Mouse (Mus musculus) small intestine, adult 2 months (tissue): ENCODE measurements around the gene Obsl1. TPM values are rescaled to one million over a fixed set of nuclear protein-coding genes. Genes with fewer than 3 reads are reported as not detected.

Source experiments
- H3K27ac ChIP-seq: fragments of 200-500 bp; 2 replicates; pipeline ENCODE4 v1.5.1; 2012; ENCODE audit warnings: low read depth, low read length, control low read depth, inconsistent platforms; ENCODE audit not compliant: insufficient read depth
- H3K27me3 ChIP-seq: fragments of 200-500 bp; 2 replicates; pipeline ENCODE4 v1.6.1; 2012; ENCODE audit warnings: mild to moderate bottlenecking, moderate library complexity, low read length, inconsistent platforms; ENCODE audit not compliant: control insufficient read depth, insufficient read depth
- H3K36me3 ChIP-seq: fragments of 200-500 bp; 2 replicates; pipeline ENCODE4 v1.6.1; 2012; ENCODE audit warnings: mild to moderate bottlenecking, low read length, control low read depth, inconsistent platforms; ENCODE audit not compliant: control insufficient read depth, insufficient read depth
- H3K4me1 ChIP-seq: fragments of 200-500 bp; 2 replicates; pipeline ENCODE4 v1.6.1; 2012; ENCODE audit warnings: low read length, inconsistent platforms, mixed read lengths; ENCODE audit not compliant: control insufficient read depth, insufficient read depth, insufficient read length
- H3K4me3 ChIP-seq: fragments of 200-500 bp; 2 replicates; pipeline ENCODE4 v1.5.1; 2012; ENCODE audit warnings: low read depth, mild to moderate bottlenecking, control low read depth, inconsistent platforms, low read length, moderate library complexity
- CTCF ChIP-seq: fragments of 200-500 bp; IDR thresholded peaks from 2 replicates; pipeline ENCODE4 v1.5.1; 2012; ENCODE audit warnings: low read depth, mild to moderate bottlenecking, control low read depth, inconsistent platforms, low read length, moderate library complexity, mixed read lengths; ENCODE audit not compliant: insufficient replicate concordance, insufficient read length; ENCODE audit errors: extremely low read depth
- POLR2A ChIP-seq: fragments of 200-500 bp; IDR thresholded peaks from 2 replicates; pipeline ENCODE4 v1.6.1; 2012; ENCODE audit warnings: low read depth, mild to moderate bottlenecking, control low read depth, inconsistent platforms, low read length, moderate library complexity
- WGBS: fragments of 180-500 bp; shearing (Covaris S2); methylation state at CpG from one replicate; pipeline ENCODE4 v1.1.7; 2018; 5-methylcytosine and 5-hydroxymethylcytosine counted together
- polyA plus RNA-seq: library from polyadenylated mRNA; depleted of rRNA; stranded (reverse); fragments of >200 nt; gene quantifications from 2 replicates; pipeline ENCODE4 v1.2.3, GENCODE M21; 2012; rRNA removed

Gene Obsl1
- 4.3 and 6.3 TPM in 2 replicates for polyA plus RNA-seq

DNA sequence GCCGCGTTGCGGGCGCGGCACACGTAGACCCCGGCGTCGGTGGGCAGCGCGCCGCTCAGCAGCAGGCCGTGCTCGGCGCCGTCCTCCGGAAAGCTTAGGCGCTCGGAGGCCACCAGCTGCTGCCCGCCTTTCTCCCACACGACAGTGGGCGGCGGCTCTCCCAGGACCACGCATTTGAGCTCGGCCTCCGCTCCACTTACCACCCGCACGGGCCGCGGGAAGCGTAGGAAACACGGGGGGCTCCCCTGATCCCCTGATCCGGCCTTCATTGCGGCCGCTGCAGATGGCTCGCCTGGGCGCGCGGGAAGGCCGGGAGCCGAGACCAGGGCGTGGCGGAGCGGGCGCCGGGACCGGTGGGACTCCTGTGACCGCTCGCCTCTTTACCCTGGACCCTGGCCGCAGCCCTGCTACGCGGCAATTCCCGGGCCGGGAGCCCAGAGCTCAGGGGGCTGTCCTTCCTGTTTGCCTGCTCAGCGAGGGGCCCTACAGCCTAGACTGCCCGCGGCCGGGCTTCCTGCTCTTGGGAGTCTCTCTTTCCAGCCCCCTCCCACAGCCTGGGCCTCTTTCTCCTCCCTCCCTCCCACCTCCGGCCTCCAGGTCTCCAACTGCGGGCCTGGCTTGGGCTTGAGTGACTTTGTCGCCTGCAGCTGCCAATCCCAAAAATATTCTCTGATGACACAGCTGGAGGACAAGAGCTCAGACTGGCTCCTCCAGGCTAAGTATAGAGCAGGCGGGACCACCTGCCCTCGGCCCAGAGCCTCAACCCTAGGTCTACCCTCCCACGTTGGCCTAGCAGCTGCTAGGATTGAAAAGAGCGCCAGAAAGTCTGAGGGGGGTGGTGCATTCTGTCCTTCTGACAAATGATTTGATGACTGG, at the start of gene Obsl1:
Gene Obsl1 (minus strand): TSS at position 497 of the 876 bp plus-strand sequence.
- 2% methylated on average over 65 of the region's 65 CpGs for WGBS
- no peaks in the 10 kb centered on the region for H3K36me3 ChIP-seq
- H3K4me3 ChIP-seq, result peak within 1 kb of the TSS; percentile 66
- H3K4me1 ChIP-seq, result no peaks in the 10 kb centered on the region
- H3K27ac ChIP-seq, result no peak within 1 kb of the TSS
- H3K27me3 ChIP-seq, result peaks cover 13% of the 10 kb centered on the region
- no peak for TF ChIP-seq POLR2A
- TF ChIP-seq CTCF, result no peak

DNA sequence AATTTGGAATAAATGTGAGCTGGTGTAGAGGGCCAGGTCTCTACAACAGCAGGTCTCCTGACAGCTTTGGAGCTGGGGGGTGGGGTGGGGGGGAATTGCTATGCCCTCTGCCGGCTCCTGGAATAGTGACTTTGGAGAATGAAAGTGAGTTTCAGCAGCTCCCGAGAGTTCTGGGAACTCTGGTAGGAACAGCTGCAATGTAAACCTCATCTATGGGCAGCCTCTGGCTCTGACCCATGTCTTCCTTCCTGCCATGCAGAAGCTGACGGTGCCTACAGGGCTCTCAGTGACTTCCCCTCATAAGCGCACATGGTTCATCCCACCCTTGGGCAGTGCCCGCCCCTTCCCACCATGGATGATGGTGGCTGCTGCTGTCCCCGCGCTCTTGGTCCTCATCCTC, 49.4 kb upstream of the Obsl1 start:
- WGBS, result 83% methylated on average over 7 of the region's 7 CpGs
- H3K27me3 ChIP-seq, result no peaks in the 10 kb centered on the region
- no peak overlapping the region for H3K4me3 ChIP-seq
- H3K27ac ChIP-seq, result no peak overlapping the region
- no peaks in the 10 kb centered on the region for H3K4me1 ChIP-seq
- H3K36me3 ChIP-seq, result no peaks in the 10 kb centered on the region
- no peak for TF ChIP-seq POLR2A

DNA sequence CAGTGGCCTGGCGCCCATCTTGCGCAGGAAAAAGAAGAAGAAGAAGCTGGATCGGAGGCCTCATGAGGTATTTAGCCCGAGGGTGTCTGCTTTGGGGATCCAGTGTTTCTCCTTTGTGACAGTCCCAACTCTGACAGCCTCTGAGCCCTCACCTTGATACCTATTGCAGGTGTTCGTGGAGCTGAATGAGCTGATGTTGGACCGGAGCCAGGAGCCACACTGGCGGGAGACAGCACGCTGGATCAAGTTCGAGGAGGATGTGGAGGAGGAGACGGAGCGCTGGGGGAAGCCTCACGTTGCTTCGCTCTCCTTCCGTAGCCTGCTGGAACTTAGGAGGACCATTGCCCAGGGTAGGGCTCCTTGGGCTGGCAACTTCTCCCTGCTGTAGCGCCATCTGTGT, 44.3 kb upstream of the Obsl1 start:
- H3K27me3 ChIP-seq, result peaks cover 4% of the 10 kb centered on the region
- H3K4me3 ChIP-seq, result no peak overlapping the region
- 56% methylated on average over 15 of the region's 15 CpGs for whole genome bisulfite sequencing
- H3K27ac ChIP-seq, result no peak overlapping the region
- 0 out of 2 replicates have a peak, but pooled peaks cover 4% of the 10 kb centered on the region for H3K4me1 ChIP-seq
- no peak for TF ChIP-seq POLR2A
- TF ChIP-seq CTCF, result no peak
- H3K36me3 ChIP-seq, result no peaks in the 10 kb centered on the region

DNA sequence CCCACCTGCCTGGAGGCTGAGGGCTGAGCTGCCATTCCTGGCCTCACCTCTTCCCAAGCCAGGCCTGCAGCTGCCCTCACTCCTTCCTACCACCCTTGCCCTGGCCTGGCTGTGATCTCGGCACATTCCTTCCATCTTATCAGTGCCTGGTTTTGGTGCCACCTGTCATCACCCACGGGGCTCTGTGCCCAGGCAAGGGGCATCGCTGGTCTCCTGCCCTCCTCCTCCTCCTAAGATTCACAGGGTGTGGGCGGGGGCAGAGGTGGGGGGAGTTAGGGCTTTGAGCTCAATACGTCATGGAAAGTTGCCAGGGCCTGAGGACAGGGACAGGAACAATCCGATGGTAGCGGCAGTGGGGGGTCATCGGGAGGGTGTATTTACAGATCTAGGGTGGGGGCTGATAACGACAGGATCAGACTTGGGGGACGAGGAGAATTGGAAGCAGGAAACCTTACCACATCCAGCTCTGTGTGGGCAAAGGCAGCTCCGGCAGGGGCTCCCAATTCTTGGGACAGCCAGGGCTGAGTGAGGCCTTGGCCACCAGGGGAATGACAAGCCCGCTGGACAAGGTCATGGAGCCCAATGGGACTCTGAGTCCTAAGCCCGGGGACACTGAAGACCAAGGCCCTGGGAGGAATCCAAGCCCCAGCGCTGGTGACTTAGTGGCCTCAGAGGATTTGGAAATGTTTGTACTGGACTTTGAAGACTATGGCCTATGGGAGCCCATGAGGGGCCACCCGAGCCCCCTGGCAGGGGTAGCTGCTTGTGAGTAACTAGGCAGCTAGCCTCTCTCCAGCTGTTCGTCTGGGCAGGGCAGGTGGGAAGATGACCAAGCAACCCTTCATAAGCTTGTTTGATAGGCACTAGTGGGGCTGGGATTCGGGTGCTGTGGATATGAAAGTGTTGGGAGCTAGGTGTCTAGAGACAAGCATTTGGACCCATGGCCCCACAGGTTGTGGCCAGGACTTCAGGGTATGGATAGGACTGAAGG, 43.3 kb upstream of the Obsl1 start:
- H3K27ac ChIP-seq, result no peak overlapping the region
- H3K27me3 ChIP-seq, result peaks cover 4% of the 10 kb centered on the region
- no peaks in the 10 kb centered on the region for H3K36me3 ChIP-seq
- TF ChIP-seq POLR2A (no peak), CTCF (no peak)
- 0 out of 2 replicates have a peak, but pooled peaks cover 4% of the 10 kb centered on the region for H3K4me1 ChIP-seq
- WGBS, result 53% methylated on average over 17 of the region's 17 CpGs
- no peak overlapping the region for H3K4me3 ChIP-seq

DNA sequence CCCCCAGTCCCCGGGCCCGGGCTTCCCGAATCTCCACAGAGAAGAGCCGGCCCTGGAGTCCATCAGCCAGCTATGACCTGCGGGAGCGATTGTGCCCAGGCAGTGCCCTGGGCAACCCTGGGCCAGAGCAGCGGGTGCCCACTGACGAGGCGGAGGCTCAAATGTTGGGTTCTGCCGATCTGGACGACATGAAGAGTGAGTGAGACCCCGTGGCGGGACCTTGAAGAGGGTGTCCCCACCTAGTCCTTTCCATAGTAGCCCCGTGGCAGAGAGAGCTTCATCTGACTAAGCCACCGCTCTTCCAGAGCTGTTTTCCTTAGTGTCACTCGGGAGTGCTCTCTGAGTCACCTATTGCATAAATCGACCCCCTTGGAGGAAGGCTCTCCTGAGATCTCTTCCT, 42.6 kb upstream of the Obsl1 start:
- TF ChIP-seq POLR2A (no peak), CTCF (no peak)
- Histone ChIP-seq H3K4me3 (no peak overlapping the region), H3K27me3 (peaks cover 4% of the 10 kb centered on the region), H3K27ac (no peak overlapping the region), H3K4me1 (0 out of 2 replicates have a peak, but pooled peaks cover 4% of the 10 kb centered on the region), H3K36me3 (no peaks in the 10 kb centered on the region)
- 81% methylated on average over 17 of the region's 17 CpGs for WGBS

DNA sequence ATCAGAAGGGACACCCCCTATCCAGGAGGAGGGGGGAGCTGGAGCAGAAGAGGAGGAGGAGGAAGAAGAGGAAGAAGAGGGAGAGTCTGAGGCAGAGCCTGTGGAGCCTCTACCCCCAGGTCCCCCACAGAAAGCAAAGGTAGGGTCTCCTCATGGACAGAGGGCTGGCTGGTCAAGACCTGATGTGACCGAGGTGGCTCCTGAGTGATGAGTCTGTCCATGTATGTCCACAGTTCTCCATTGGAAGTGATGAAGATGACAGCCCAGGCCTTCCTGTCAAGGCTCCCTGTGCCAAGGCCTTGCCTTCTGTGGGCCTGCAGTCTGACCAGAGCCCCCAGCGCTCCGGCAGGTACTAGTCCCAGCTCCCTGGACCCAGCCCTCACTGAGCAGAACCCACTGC, 41.8 kb upstream of the Obsl1 start:
- Histone ChIP-seq H3K4me1 (0 out of 2 replicates have a peak, but pooled peaks cover 4% of the 10 kb centered on the region), H3K27ac (no peak overlapping the region), H3K27me3 (peaks cover 4% of the 10 kb centered on the region), H3K36me3 (no peaks in the 10 kb centered on the region), H3K4me3 (no peak overlapping the region)
- WGBS, result 90% methylated on average over 3 of the region's 3 CpGs
- TF ChIP-seq CTCF (no peak), POLR2A (no peak)
